Mouse (Mus musculus): Measurements from ENCODE around the gene Psg21.

DNA sequence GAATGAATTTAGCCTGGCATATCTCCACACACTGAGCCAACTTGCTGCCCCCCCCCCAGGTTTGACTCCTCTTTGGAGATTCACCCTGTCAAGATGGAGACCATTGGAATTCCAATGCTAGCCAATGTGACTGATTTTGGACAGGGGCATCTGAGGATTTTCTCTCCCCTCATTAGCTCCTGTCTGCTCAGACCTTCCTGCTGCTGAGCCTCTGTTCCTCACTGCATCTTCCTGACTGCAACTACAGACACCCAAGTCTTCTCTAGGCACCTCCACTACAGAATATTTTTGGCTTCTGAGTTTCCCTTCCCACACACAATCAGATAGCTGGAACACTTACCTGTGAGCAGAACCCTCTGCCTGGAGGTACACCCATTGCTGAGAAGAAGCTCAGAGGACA is 29.1 kb upstream of the Psg21 start:
- TF ChIP-seq POLR2A (IDR thresholded peaks at IDR 0.05; ENCODE audit: insufficient read depth, low read length) (no peak), CTCF (IDR thresholded peaks at IDR 0.05; ENCODE audit: low read depth, low read length) (no peak), EP300 (IDR thresholded peaks at IDR 0.05; ENCODE audit: insufficient read depth, low read depth, low read length) (no peak)
